Mouse (Mus musculus) limb, embryonic 12.5 days (tissue): ENCODE results near the gene Erv3. TPM values are rescaled to one million over a fixed set of nuclear protein-coding genes. Genes with fewer than 3 reads are reported as not detected.
A peak's percentile ranks its signal among the peaks of the same experiment; 100 is the strongest.

Source experiments
- ATAC-seq: fragments of 200-750 bp; cut with Nextera tagmentation; 2 replicates; pipeline ENCODE4 v1.8.0; 2017; ENCODE audit warnings: low read depth, moderate TSS enrichment; ENCODE audit not compliant: insufficient number of reproducible peaks, insufficient read depth, low FRiP score, low TSS enrichment
- H3K27ac ChIP-seq: fragments of 300-500 bp; sonication (generic); 2 replicates; pipeline ENCODE4 v1.5.1; 2016; ENCODE audit warnings: mild to moderate bottlenecking, moderate library complexity
- H3K27me3 ChIP-seq: fragments of 300-500 bp; sonication (generic); 2 replicates; pipeline ENCODE4 v1.6.1; 2016; ENCODE audit warnings: mild to moderate bottlenecking, moderate library complexity
- H3K36me3 ChIP-seq: fragments of 300-500 bp; sonication (generic); 2 replicates; pipeline ENCODE4 v1.6.1; 2016; ENCODE audit warnings: mild to moderate bottlenecking, moderate library complexity
- H3K4me1 ChIP-seq: fragments of 300-500 bp; sonication (generic); replicated peaks from 2 replicates; pipeline ENCODE4 v1.6.1; 2016
- H3K4me2 ChIP-seq: fragments of 300-500 bp; sonication (generic); 2 replicates; pipeline ENCODE4 v1.6.1; 2016; ENCODE audit warnings: mild to moderate bottlenecking, moderate library complexity
- H3K4me3 ChIP-seq: fragments of 300-500 bp; sonication (generic); replicated peaks from 2 replicates; pipeline ENCODE4 v1.5.1; 2016; ENCODE audit warnings: mild to moderate bottlenecking
- H3K9ac ChIP-seq: fragments of 300-500 bp; sonication (generic); replicated peaks from 2 replicates; pipeline ENCODE4 v1.6.1; 2016; ENCODE audit warnings: mild to moderate bottlenecking, moderate library complexity
- H3K9me3 ChIP-seq: fragments of 300-500 bp; sonication (generic); 2 replicates; pipeline ENCODE4 v1.6.1; 2016; ENCODE audit warnings: mild to moderate bottlenecking, moderate library complexity
- WGBS: fragments of 180-500 bp; shearing (Covaris S2); methylation state at CpG from one replicate; pipeline ENCODE4 v1.1.7; 2016; 5-methylcytosine and 5-hydroxymethylcytosine counted together
- polyA plus RNA-seq: library from polyadenylated mRNA; unstranded; fragments of >200 nt; fragmentation: Nextera tagmentation; extraction: Ambion mirVana; gene quantifications from 2 replicates; pipeline ENCODE4 v1.2.1, GENCODE M21; 2016

Gene Erv3
- polyA plus RNA-seq, 1 experiment from 2014 or later: not detected

GRCm38 (mm10) chr2:131896011-131896410 lies 36.5 kb upstream of the Erv3 start:
- H3K27ac ChIP-seq: no peak overlapping the region
- no peaks in the 10 kb centered on the region for H3K36me3 ChIP-seq
- no peak for ATAC-seq
- no peaks in the 10 kb centered on the region for H3K9me3 ChIP-seq
- H3K9ac ChIP-seq: no peak overlapping the region
- 97% methylated on average over 4 of the region's 4 CpGs for WGBS
- no peak overlapping the region for H3K4me2 ChIP-seq
- H3K4me3 ChIP-seq: no peak overlapping the region
- 0 out of 2 replicates have a peak, but pooled peaks cover 3% of the 10 kb centered on the region for H3K4me1 ChIP-seq
- no peaks in the 10 kb centered on the region for H3K27me3 ChIP-seq

GRCm38 (mm10) chr2:131895106-131895505 lies 35.6 kb upstream of the Erv3 start:
- Histone ChIP-seq H3K4me3 (no peak overlapping the region), H3K9me3 (no peaks in the 10 kb centered on the region), H3K36me3 (no peaks in the 10 kb centered on the region), H3K27ac (no peak overlapping the region), H3K27me3 (no peaks in the 10 kb centered on the region), H3K4me2 (no peak overlapping the region), H3K4me1 (0 out of 2 replicates have a peak, but pooled peaks cover 3% of the 10 kb centered on the region), H3K9ac (no peak overlapping the region)
- no peak for ATAC-seq
- 43% methylated on average over 2 of the region's 2 CpGs for WGBS

GRCm38 (mm10) chr2:131892534-131892933 lies 33.0 kb upstream of the Erv3 start:
- H3K4me1 ChIP-seq: peaks cover 14% of the 10 kb centered on the region
- no peak for ATAC-seq
- no peak overlapping the region for H3K9ac ChIP-seq
- H3K27ac ChIP-seq: no peak overlapping the region
- H3K9me3 ChIP-seq: no peaks in the 10 kb centered on the region
- 57% methylated on average over 5 of the region's 5 CpGs for WGBS
- no peak overlapping the region for H3K4me2 ChIP-seq
- no peak overlapping the region for H3K4me3 ChIP-seq
- no peaks in the 10 kb centered on the region for H3K27me3 ChIP-seq
- H3K36me3 ChIP-seq: no peaks in the 10 kb centered on the region

GRCm38 (mm10) chr2:131888233-131888632 lies 28.7 kb upstream of the Erv3 start:
- WGBS: 70% methylated on average over 7 of the region's 7 CpGs
- H3K9ac ChIP-seq: no peak overlapping the region
- peaks cover 14% of the 10 kb centered on the region for H3K4me1 ChIP-seq
- no peaks in the 10 kb centered on the region for H3K27me3 ChIP-seq
- H3K4me3 ChIP-seq: no peak overlapping the region
- no peaks in the 10 kb centered on the region for H3K36me3 ChIP-seq
- H3K4me2 ChIP-seq: no peak overlapping the region
- no peak overlapping the region for H3K27ac ChIP-seq
- no peaks in the 10 kb centered on the region for H3K9me3 ChIP-seq
- ATAC-seq: no peak

GRCm38 (mm10) chr2:131886503-131887160 lies 27.1 kb upstream of the Erv3 start:
- no peak overlapping the region for H3K9ac ChIP-seq
- H3K27me3 ChIP-seq: no peaks in the 10 kb centered on the region
- H3K27ac ChIP-seq: no peak overlapping the region
- H3K9me3 ChIP-seq: no peaks in the 10 kb centered on the region
- 87% methylated on average over 6 of the region's 6 CpGs for WGBS
- ATAC-seq: no peak
- no peak overlapping the region for H3K4me3 ChIP-seq
- H3K4me2 ChIP-seq: no peak overlapping the region
- peaks cover 11% of the 10 kb centered on the region for H3K4me1 ChIP-seq
- no peaks in the 10 kb centered on the region for H3K36me3 ChIP-seq

- no peaks in the 10 kb centered on the region for H3K36me3 ChIP-seq
- no peak overlapping the region for H3K27ac ChIP-seq
- H3K27me3 ChIP-seq: no peaks in the 10 kb centered on the region
- ATAC-seq: no peak
- no peaks in the 10 kb centered on the region for H3K9me3 ChIP-seq
- no peak overlapping the region for H3K4me2 ChIP-seq
- no peak overlapping the region for H3K4me3 ChIP-seq
- WGBS: 81% methylated on average over 2 of the region's 2 CpGs
- H3K4me1 ChIP-seq: no peaks in the 10 kb centered on the region
- no peak overlapping the region for H3K9ac ChIP-seq
These were observed 23.6 kb upstream of the Erv3 start for GRCm38 (mm10) chr2:131883136-131883535.

- H3K4me1 ChIP-seq: no peaks in the 10 kb centered on the region
- no peaks in the 10 kb centered on the region for H3K36me3 ChIP-seq
- H3K27ac ChIP-seq: no peak overlapping the region
- no peak overlapping the region for H3K4me2 ChIP-seq
- H3K9ac ChIP-seq: no peak overlapping the region
- no peaks in the 10 kb centered on the region for H3K9me3 ChIP-seq
- ATAC-seq: no peak
- 76% methylated on average over 4 of the region's 4 CpGs for WGBS
- no peak overlapping the region for H3K4me3 ChIP-seq
- H3K27me3 ChIP-seq: no peaks in the 10 kb centered on the region
These were observed 22.2 kb upstream of the Erv3 start for GRCm38 (mm10) chr2:131881766-131882165.

GRCm38 (mm10) chr2:131876551-131877265 lies 17.2 kb upstream of the Erv3 start:
- H3K27ac ChIP-seq: no peak overlapping the region
- no peak overlapping the region for H3K9ac ChIP-seq
- ATAC-seq: no peak
- H3K4me1 ChIP-seq: no peaks in the 10 kb centered on the region; the same call in 1 of the 2 replicates
- no peak overlapping the region for H3K4me2 ChIP-seq
- no peak overlapping the region for H3K4me3 ChIP-seq
- H3K27me3 ChIP-seq: no peaks in the 10 kb centered on the region
- no peaks in the 10 kb centered on the region for H3K9me3 ChIP-seq
- 91% methylated on average over 7 of the region's 7 CpGs for WGBS
- no peaks in the 10 kb centered on the region for H3K36me3 ChIP-seq

GRCm38 (mm10) chr2:131873376-131873775 lies 13.8 kb upstream of the Erv3 start:
- 47% methylated on average over 1 of the region's 1 CpGs for WGBS
- Histone ChIP-seq H3K27me3 (no peaks in the 10 kb centered on the region), H3K4me2 (no peak overlapping the region), H3K4me3 (no peak overlapping the region), H3K9ac (no peak overlapping the region), H3K4me1 (no peaks in the 10 kb centered on the region; the same call in 1 of the 2 replicates), H3K36me3 (no peaks in the 10 kb centered on the region), H3K27ac (0 out of 2 replicates have a peak overlapping the region, but pooled peaks have one; percentile 20), H3K9me3 (no peaks in the 10 kb centered on the region)
- ATAC-seq: no peak

- no peak overlapping the region for H3K27ac ChIP-seq
- no peaks in the 10 kb centered on the region for H3K36me3 ChIP-seq
- WGBS: 90% methylated on average over 5 of the region's 5 CpGs
- H3K4me2 ChIP-seq: no peak overlapping the region
- H3K9ac ChIP-seq: no peak overlapping the region
- H3K27me3 ChIP-seq: no peaks in the 10 kb centered on the region
- no peaks in the 10 kb centered on the region for H3K9me3 ChIP-seq
- H3K4me1 ChIP-seq: no peaks in the 10 kb centered on the region; the same call in 1 of the 2 replicates
- no peak overlapping the region for H3K4me3 ChIP-seq
- ATAC-seq: no peak
These were observed 9.4 kb upstream of the Erv3 start for GRCm38 (mm10) chr2:131868983-131869382.

GRCm38 (mm10) chr2:131866676-131867075 lies 7.1 kb upstream of the Erv3 start:
- H3K27ac ChIP-seq: no peak overlapping the region
- ATAC-seq: no peak
- no peak overlapping the region for H3K4me2 ChIP-seq
- no peaks in the 10 kb centered on the region for H3K36me3 ChIP-seq
- H3K9me3 ChIP-seq: no peaks in the 10 kb centered on the region
- no peaks in the 10 kb centered on the region for H3K27me3 ChIP-seq
- no peaks in the 10 kb centered on the region for H3K4me1 ChIP-seq
- no peak overlapping the region for H3K4me3 ChIP-seq
- no peak overlapping the region for H3K9ac ChIP-seq
